Mouse (Mus musculus) c-Kit-positive CD71-negative TER-119-negative erythroid progenitor cells, embryonic 14.5 days (primary cell): ENCODE data around the gene Per3.
A peak's percentile ranks its signal among the peaks of the same experiment; 100 is the strongest.
"Not testable (repeated sequence)": the region's sequence is repeated elsewhere in the genome, so short reads cannot be mapped to it uniquely, and the experiment has no call there.

Source experiments
- DNase-seq: peaks from one replicate; pipeline ENCODE4 v3.0.0-alpha.2; 2013; ENCODE audit warnings: low read depth

The Per3 gene

DNA sequence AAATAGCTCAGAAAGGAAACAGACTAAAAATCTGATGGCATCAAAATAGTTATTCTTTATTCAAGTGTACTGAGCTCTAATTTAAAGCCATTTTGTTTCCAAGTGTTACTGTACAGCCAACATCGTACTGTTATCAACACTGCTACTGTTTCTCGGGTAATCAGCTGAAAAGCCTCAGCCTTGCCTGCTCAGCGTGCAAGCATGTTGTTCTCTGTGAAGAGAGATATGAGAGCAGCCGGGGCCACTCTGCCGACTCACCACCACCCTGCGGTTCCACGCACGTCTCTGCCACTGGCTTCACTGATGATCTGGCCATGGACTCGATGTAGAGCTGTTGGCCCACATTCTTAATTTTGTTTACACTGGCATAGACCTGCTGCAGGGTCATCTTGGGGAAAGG lies 20.3 kb downstream of the Per3 start:
- no peak for DNase-seq

DNA sequence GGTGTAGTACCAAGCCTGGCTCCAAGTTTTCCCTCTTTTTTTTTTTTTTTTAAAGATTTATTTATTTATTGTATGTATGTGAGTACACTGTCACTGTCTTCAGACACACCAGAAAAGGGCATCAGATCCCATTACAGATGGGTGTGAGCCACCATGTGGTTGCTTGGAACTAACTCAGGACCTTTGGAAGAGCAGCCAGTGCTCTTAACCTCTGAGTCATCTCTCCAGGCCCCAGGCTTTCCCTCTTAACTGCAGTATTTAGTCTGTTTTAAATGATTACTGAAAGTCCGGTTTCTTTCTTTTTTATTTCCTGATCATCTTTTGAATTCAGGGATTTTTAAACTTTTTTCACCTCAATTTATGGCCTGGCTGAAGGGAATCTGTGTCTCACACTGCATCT lies 27.1 kb downstream of the Per3 start:
- DNase-seq, result not testable (repeated sequence)

DNA sequence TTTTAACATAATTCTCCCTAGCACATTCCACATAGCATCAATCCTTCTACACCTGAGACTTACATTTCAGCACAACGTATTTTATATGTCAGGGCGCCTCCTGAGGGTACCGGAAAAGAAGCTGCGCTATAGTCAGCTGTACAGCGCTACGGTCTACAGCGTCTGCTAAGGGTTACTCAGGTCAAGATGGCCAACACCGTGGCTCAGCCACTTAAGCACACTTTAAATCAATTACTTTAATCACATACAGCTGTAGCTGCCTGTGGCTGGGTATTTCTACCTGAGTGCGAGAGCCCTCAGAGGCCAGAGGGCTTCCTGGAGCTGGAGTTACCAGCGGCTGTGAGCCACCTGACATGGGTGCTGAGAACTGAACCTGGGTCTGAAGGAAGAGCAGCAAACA lies 28.5 kb downstream of the Per3 start:
- no peak for DNase-seq

DNA sequence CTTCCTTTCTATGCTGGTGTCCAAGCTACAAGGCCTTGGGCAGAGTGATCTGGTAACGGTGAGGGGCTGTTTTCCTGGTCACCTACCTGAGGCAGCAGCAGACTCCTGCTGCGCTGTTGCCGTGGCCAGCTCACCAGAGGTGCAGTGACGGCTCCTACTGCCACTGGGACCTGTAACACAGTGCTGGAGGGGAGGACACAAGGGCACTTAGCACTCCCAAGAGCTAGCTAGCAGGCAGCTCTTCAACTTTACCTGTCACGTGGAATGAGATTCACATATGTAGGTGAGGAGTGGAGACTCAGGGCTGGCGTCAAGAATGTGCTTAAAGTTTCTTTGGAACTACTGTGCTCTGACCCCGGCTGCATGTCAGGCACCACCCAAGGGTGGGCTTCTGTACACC lies 34.1 kb downstream of the Per3 start:
- no peak for DNase-seq

DNA sequence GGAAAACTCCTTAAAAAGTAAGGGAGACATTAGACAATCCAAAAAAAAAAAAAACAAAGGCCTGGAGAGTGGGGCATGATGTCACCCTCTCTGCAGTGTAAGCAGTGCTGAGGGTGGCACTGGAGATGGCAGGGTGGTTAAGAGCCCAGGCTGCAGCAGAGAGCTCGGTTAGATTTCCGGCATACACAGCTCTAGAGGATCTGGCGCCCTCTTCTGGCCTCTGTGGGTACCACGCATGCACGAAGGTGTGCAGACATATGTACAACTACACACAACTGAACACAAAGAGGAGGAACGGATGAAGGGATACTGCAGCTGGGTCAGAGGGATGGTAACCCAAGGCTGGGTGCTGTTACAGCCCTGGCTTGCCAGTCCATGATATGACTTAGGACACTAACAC lies 37.5 kb downstream of the Per3 start:
- DNase-seq, result peak; percentile 51

DNA sequence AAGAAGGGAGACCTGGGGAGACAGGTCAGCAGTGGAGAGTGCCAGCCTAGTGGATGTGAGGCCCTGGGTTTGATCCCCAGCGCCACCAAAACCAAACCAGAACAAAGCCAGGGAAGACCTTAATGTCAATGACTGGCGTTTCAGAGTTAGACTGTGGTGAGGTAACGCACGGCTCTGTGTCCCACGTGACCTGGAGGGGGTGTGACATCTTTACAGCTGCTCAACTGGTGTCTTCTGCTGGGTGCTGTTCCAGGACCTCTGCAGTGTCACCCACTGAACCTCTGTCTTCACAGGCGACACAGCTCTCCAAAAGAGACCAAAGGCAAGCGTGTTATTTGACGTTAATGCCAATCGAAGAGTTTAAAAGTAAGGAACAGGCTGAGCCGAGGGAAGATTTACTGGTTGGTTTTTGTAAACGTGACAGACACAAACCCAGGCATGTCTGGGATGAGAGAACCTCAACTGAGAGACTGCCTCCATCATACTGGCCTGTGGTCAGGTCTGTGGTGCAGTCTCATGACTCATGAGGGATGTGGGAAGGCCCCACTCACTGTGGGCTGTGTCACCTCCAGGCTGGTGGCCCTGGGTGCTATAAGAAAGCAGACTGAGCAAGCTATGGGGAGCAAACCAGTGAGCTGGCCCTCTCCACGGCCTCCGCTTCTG lies 38.7 kb downstream of the Per3 start:
- DNase-seq, result peak; percentile 30

DNA sequence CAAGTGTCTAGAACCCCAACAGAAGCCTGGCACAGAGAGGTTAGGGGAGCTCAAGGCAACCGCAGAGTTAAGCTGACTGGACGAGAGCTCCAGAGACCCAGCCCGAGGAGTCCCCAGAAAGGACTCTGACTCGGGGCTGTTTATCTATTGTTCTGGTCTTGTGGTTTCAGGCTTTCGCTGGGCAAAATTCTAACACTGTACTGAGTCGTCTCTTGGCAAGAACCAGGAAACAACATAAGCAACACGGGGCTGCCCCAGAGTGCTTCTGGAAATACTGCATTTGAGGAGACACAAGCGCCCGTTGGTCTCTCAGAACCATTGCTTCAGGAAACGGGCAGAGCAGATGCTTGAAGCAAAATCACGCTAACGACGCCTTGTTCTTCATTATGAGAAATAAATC lies 43.1 kb downstream of the Per3 start:
- no peak for DNase-seq

DNA sequence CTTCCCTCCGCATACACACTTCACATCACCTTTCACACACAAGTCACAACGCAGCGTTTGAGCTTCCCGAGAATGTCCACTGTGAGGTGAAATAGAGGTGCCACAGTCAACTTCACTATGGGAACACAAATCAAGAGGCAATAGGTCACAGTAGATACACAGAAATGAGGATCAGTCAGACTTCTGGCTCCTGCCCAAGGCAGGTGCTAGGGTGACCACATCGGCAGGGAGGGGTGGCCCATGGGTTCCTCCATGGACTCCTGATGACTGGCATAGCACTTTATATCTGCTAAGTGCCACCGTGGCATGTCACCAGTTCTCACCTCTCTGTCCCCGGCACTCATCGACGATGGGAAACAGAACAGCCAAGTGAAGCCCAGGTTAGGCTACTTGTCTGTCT lies 45.8 kb downstream of the Per3 start:
- no peak for DNase-seq

DNA sequence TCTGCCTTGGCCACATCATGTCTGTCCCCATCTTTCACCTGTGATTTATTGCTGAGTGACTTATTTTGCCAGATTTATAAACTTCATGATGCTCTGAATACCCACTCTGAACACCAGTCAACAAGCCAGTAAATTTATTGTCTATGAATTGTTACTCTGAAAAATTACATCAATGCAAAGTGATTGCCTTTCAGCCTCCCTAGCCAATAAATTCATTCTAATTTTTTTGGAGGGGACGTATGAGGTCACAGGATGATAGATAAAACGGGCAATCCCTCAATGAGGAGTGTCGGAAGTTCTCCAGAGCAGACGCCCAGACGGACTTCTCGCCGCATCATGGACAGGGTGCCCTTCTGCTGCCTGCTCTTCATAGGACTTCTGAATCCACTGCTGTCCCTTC lies 47.7 kb downstream of the Per3 start, which contains the start of gene Uts2:
Gene Uts2 (plus strand): TSS at position 301 of the 400 bp plus-strand sequence.
- DNase-seq, result no peak

DNA sequence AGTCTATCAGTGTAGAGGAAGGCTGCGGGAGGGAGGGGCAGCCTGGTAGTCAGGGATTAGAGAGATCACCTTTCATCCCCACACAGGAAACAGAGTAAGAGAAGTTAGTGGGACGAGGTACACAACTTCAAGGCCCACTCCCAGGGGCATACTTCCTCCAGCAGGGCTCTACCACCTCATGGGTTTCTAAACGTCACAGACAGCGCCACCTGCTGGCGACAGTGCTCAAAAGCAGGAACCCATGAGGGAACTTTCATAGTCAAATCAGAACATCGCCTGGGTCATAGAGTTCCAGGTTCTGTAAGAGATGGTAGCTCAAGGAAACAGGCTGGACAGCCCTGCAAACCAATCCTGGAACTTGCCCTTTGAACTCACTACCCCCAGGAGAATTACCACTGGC lies 54.3 kb downstream of the Per3 start:
- no peak for DNase-seq

DNA sequence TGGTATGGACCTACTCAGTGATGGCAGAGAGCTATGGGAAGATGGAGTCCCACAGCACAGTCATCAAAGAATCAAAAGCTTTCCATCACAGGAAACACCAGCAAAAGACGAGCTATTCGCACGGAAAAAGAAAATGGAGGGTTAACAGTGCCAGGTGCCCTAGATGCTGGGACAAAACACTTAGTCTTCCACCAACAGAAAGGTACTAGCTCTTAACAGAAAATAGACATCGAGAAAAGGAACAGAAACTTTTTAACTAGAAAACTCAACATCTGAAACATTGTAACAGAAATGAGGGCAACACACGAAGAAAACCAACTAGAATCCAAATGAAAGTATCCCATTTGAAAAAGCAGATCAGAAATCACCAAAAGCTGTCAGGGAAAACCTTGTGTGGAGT lies 64.3 kb downstream of the Per3 start:
- no peak for DNase-seq

DNA sequence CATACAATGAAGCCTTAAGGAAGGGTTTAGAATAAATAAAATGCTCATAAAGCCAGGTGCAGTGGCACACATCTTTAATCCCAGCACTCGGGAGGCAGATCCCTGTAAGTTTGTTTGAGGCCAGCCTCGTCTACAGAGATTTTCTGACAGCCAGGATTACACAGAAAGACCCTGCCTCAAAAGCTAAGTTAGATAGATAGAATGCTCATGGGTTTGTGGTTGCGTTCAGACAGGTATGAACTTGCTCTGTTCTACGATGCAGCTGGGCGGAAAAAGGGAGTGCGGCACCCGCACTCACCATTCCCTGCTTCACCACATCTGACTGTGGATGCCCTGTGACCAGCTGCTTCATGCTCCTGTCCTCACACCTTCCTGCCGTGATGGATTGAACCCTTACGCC lies 65.0 kb downstream of the Per3 start:
- no peak for DNase-seq

DNA sequence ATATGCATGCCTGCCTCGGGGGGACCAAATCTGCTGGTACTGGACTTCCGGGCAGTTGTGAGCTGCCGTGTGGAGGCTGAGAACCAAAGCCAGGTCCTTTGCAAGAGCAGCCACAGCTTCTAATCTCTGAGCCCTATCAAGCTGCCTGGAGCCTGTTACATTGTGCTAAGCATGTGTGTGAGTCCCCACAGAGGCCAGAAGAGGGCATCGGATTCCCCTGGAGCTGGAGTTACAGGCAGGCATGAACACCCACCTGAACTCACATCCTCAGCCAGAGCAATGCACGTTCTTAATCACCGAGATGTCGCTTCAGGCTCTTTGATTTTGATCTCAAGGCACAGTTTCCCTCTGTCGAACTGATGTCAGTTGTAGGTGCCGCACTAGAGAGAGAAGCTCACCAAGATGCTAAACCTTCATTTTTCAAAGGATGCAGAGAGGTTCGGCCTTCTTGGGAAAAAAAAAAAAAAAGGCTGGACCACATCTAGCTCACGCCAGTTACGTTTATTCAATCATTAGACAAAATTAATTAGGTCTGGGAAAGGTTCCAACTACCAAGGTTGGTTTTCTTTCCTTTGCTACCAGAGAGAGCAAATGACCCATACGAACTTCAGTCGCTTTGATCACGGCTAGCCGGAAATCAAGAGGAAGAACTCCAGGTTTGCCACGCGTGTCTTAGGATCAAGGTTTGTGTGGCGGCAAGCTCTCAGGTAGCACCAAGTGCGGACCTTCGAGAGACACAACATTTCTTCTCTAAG lies 66.1 kb downstream of the Per3 start:
- DNase-seq, result no peak

DNA sequence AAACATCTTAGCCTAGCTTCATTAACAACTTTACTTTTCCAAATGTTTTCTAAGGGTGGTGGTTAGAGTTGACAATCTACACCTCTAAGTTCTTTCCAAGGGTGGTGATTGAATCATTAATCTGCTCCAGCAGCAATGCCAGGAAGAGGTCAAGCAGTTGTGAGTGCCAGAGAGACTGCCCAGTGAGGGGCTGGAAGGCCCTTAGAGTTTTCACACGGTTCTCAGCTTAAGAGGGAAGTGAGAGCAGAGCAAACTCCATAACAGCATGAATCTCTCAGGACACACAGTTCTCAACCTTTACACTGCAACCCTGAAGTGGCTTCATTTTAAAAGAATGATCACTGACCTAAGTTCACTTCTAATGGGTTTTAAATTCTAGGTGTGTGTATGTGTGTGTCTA lies 69.3 kb downstream of the Per3 start:
- DNase-seq, result no peak

DNA sequence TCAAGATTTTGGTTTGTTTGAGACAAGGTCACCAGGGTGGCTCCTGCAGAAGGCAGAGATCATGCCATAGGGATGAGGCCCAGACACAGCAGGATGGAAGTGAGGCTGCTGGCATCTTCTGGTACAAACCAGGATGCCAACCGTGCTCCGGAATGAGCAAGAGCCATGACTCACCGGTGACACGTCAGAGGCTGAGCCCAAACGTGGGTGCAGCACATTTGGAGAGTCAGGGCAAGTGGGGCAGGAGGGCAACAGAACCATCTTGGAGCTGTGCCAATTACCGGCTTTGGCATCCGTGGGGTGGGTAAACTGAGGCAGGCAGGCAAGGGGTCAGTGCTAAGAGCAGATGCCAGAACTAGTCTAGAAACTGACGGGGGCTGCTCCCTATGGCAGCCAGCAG lies 71.2 kb downstream of the Per3 start:
- no peak for DNase-seq

DNA sequence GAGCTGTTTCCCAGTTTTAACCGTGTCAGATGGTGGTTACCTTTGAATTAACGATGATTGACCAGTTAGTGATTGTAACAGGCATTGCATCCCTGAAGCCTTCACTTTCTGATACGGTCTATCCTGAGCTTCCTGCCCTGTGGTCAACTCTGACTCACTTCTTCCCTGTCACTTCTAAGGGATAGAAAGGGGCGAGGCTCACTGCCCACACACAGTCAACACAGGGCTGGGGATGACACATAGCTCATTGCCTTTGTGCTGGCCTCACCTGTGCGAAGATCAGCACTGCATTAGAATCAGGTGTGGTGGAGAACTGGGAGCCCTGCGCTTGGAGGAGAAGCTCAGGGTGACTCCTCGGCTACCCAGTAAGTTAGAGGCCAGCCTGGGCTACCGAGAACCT lies 75.5 kb downstream of the Per3 start:
- no peak for DNase-seq

DNA sequence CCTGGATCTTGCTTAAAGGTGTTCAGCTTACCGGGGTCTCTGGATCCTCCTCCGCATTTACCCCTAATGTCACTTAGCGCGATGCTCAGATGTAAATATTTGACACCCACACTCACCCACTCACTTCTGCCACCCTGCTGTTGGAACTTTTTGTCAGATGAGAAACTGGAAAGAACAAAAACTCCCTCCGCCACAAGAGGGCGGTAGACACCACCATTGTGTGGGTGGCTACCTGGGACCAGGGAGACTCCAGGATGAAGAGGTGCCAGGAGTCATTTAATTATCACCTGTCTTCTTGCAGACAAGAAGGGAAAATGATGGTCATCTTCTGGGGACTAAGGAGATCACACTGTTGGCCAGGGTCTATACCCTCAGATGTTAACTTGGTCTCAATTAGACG lies 77.9 kb downstream of the Per3 start:
- DNase-seq, result peak; percentile 47

DNA sequence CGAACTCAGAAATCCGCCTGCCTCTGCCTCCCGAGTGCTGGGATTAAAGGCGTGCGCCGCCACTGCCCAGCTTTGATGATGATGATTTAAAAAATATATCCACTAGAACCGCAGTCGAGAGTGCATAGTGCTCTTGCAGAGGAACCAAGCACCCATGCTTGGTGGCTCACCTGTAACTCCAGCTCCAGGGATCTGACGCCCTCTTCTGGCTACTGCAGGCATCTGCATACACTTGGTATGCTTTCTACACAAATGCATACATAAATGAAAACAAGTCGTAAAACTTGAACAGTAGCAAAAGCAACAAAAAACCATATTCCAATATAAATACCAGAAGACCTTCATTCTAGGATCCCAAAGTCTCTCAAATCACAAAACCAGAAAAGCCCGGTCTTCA lies 78.9 kb downstream of the Per3 start:
- DNase-seq, result no peak

DNA sequence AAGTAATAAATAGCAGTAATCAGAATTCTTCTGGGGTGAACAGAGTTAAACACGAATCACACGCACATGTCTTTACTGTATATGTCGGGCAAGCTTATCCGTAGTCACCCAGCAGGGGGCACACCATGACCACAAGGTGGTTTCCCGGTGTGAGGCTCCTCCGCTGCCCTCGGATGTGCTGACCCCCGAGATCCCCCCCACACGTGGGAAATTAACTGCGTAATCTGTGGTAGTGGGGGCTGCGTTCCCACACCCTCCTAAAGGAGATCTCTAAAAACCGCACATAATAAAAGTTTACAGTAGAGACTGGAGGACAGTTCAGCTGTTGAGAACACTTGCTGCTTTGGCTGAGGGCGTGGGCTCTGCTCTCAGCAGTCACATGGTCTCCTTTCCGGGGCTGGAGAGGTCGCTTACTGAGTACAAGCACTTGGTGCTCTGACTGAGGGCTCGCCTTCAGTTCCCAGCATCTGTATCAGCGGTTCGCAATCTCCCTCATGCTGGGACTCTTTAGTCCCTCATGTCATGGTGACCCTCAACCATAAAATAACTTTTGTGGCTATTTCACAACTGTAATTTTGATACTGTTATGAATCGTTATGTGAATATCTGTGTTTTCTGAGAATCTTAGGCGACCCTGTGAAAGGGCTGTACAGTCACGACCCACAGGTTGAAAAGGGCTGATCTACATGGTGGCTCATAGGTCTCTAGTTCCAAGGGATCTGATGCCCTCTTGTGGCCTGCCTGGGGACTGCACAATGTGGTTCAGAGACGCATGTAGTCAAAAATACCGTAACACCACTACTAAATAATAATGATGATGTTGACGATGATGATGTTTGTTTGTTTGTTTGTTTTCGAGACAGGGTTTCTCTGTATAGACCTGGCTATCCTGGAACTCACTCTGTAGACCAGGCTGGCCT lies 79.6 kb downstream of the Per3 start:
- peak; percentile 88 for DNase-seq

DNA sequence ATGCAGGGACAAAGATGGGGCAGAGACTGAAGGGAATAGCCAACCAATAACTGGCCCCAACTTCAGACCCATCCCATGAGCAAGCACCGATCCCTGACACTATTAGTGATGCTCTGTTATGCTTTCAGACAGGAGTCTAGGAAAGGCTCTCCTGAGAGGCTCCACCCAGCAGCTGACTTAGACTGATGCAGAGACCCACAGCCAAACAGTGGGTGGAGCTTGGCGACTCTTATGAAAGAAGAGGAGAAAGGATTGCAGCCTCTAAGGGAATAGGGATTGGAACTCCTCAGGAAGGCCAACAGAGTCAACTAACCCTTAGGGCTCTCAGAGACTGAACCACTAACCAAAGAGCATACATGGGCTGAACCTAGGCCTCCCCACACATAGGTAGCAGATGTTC lies 80.8 kb downstream of the Per3 start:
- DNase-seq, result no peak

DNA sequence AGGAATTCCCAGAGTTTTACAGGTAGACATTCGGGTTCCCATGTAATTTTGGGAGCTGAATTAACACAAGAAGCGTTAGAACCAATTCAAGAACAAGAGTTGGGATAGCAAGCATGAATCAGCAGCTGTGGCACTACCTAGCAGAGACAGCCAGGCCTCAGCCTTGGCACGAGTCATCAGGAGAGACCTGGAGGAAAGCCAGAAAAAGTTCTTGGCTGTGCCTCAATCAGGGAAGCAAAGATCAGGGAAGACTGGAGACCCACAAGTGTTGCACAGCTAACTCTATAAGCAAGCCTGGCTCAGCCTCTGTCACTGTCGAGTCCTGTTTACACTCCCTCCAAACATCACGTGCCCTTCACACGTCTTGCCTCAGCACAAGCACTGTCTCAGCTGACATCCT lies 82.2 kb downstream of the Per3 start:
- no peak for DNase-seq

DNA sequence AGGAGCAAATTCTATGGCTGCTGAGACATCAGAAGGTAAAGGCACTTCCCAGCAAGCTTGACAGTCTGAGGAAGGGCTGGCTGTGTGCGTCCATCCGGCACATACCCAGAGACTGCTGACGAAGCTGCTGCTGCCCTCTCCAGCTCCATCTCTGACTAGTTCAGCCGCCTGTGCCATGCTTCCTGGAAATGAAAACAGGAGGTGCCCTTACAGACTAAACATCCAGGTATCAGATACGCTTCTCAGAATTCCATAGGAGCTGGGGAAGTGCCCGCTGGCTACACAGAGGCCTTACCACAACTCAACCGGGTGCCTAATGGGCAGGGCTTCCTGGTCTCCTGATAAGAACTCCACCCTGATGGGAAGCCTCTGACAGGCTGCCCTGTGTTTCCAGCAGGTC lies 85.9 kb downstream of the Per3 start:
- DNase-seq, result no peak

DNA sequence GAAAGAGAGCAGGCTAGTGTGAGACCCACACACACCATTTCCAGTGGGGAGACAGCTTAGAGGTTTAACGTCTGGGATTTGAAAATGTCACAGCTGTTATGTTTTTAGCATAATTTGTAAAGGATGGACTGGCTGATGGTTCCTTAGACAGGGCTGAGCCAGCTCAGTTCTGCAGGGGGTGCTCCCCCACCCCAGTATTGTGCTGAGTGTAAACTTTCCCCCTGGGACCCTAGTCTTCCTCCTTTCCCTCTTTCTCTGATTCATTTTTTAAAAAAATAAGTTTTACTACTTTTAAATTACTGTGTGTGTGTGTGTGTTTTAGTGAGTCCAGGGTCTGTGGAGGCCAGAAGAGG lies 87.4 kb downstream of the Per3 start:
- DNase-seq, result no peak
